Mouse (Mus musculus) limb, embryonic 15.5 days (tissue): ENCODE data around the gene Uncx. TPM values are rescaled to one million over a fixed set of nuclear protein-coding genes. Genes with fewer than 3 reads are reported as not detected.

Experiments used
- ATAC-seq: fragments of 200-750 bp; cut with Nextera tagmentation; 2 replicates; pipeline ENCODE4 v1.8.0; 2017; ENCODE audit warnings: low read depth, moderate TSS enrichment; ENCODE audit not compliant: insufficient number of reproducible peaks, low FRiP score, low TSS enrichment
- H3K27ac ChIP-seq: fragments of 300-500 bp; sonication (generic); 2 replicates; pipeline ENCODE4 v1.5.1; 2015; ENCODE audit warnings: moderate library complexity, mild to moderate bottlenecking, inconsistent platforms
- H3K27me3 ChIP-seq: fragments of 300-500 bp; sonication (generic); 2 replicates; pipeline ENCODE4 v1.6.1; 2015; ENCODE audit warnings: inconsistent platforms
- H3K36me3 ChIP-seq: fragments of 300-500 bp; sonication (generic); 2 replicates; pipeline ENCODE4 v1.6.1; 2015; ENCODE audit warnings: inconsistent platforms
- H3K4me1 ChIP-seq: fragments of 300-500 bp; sonication (generic); 2 replicates; pipeline ENCODE4 v1.6.1; 2015; ENCODE audit warnings: inconsistent platforms
- H3K4me2 ChIP-seq: fragments of 300-500 bp; sonication (generic); 2 replicates; pipeline ENCODE4 v1.6.1; 2015; ENCODE audit warnings: mild to moderate bottlenecking, inconsistent platforms
- H3K4me3 ChIP-seq: fragments of 300-500 bp; sonication (generic); 2 replicates; pipeline ENCODE4 v1.5.1; 2015; ENCODE audit warnings: mild to moderate bottlenecking, inconsistent platforms
- H3K9ac ChIP-seq: fragments of 300-500 bp; sonication (generic); 2 replicates; pipeline ENCODE4 v1.6.1; 2015; ENCODE audit warnings: inconsistent platforms
- H3K9me3 ChIP-seq: fragments of 300-500 bp; sonication (generic); 2 replicates; pipeline ENCODE4 v1.6.1; 2016; ENCODE audit warnings: inconsistent platforms
- WGBS: fragments of 180-500 bp; shearing (Covaris S2); methylation state at CpG from one replicate; pipeline ENCODE4 v1.1.7; 2015; 5-methylcytosine and 5-hydroxymethylcytosine counted together
- polyA plus RNA-seq: library from polyadenylated mRNA; unstranded; fragments of >200 nt; fragmentation: Nextera tagmentation; extraction: Ambion mirVana; gene quantifications from 2 replicates; pipeline ENCODE4 v1.2.1, GENCODE M21; 2015

Uncx gene
- polyA plus RNA-seq, 1 experiment from 2014 or later, result 0.20 TPM

DNA sequence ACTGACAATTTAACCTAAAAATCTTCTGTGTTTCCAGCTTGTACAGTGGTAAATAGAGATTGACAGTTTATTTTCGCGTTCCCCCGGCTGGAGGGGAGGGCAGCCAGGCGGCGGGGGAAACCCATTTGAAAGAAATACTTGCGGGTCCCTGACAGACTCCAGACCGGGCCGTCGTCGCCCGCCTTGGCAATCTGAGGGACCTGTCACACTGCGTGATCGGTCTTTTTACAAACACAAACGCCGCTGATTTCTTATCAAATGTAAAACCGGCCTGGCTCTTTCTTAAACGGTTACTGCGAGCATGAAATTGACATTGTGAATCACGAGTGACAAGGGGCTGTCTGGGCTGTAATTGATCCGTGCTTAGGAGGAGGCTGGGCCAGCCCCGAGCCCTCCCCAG lies 50.5 kb downstream of the Uncx start:
- 10% methylated on average over 21 of the region's 21 CpGs for WGBS
- no peak overlapping the region for H3K4me3 ChIP-seq
- no peak overlapping the region for H3K9ac ChIP-seq
- peaks cover 3% of the 10 kb centered on the region; the same call in 1 of the 2 replicates for H3K4me1 ChIP-seq
- H3K9me3 ChIP-seq, result no peaks in the 10 kb centered on the region
- H3K27ac ChIP-seq, result no peak overlapping the region
- ATAC-seq, result no peak
- H3K36me3 ChIP-seq, result no peaks in the 10 kb centered on the region
- H3K4me2 ChIP-seq, result no peak overlapping the region
- H3K27me3 ChIP-seq, result peaks cover 62% of the 10 kb centered on the region

DNA sequence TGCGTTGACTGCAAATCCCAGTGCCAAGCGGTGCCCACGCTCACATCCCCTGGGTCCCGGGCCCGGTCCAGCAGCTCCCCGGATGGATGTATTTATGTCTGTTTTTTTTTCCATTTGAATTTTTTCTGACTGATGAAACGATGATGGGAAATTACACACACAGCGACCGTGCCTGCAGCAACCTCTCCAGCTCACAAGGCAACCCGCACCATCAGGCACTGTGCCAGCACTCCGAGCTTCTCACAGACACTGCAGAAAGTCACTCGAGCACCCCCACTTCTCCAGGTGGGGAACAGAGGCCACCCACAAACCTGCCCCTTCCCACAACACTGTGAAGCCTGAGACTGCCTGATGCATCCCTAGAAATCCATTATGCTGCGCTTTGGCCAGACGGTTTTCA lies 51.7 kb downstream of the Uncx start:
- no peak overlapping the region for H3K4me2 ChIP-seq

More for the DNA sequence above, 51.7 kb downstream of the Uncx start:
- 57% methylated on average over 14 of the region's 14 CpGs for WGBS
- no peak overlapping the region for H3K27ac ChIP-seq
- H3K27me3 ChIP-seq, result peaks cover 72% of the 10 kb centered on the region
- H3K4me1 ChIP-seq, result peaks cover 16% of the 10 kb centered on the region
- ATAC-seq, result no peak
- no peaks in the 10 kb centered on the region for H3K9me3 ChIP-seq
- no peak overlapping the region for H3K4me3 ChIP-seq
- no peak overlapping the region for H3K9ac ChIP-seq
- H3K36me3 ChIP-seq, result no peaks in the 10 kb centered on the region

Other genes with a start within 250 kb of the Uncx start
- 3.2 and 4.1 TPM in 2 replicates for gene Adap1, start 217.9 kb upstream of the Uncx start, polyA plus RNA-seq
- gene Cox19, start 192.1 kb upstream of the Uncx start, polyA plus RNA-seq, result 90.6 and 94.2 TPM in 2 replicates
- gene Cyp2w1, start 190.9 kb upstream of the Uncx start, polyA plus RNA-seq, result 22.8 and 23.5 TPM in 2 replicates
- 2.6 and 3.1 TPM in 2 replicates for gene Gpr146, start 165.8 kb upstream of the Uncx start, polyA plus RNA-seq
- 7.1 and 10.4 TPM in 2 replicates for gene C130050O18Rik, start 138.2 kb upstream of the Uncx start, polyA plus RNA-seq
- 5.7 and 7.3 TPM in 2 replicates for gene Gper1, start 120.3 kb upstream of the Uncx start, polyA plus RNA-seq
- 30.8 and 35.6 TPM in 2 replicates for gene 3110082I17Rik, start 83.0 kb upstream of the Uncx start, polyA plus RNA-seq
- 9.6 and 9.9 TPM in 2 replicates for gene Zfand2a, start 58.9 kb upstream of the Uncx start, polyA plus RNA-seq
- 4.4 and 4.9 TPM in 2 replicates for gene Micall2, start 192.8 kb downstream of the Uncx start, polyA plus RNA-seq
- 21.2 and 21.5 TPM in 2 replicates for gene Ints1, start 232.2 kb downstream of the Uncx start, polyA plus RNA-seq
- 11.9 and 12.5 TPM in 2 replicates for gene Mafk, start 248.0 kb downstream of the Uncx start, polyA plus RNA-seq